Mouse (Mus musculus): ENCODE measurements around the gene Ppp3cb. TPM values are rescaled to one million over a fixed set of nuclear protein-coding genes. Genes with fewer than 3 reads are reported as not detected.
A peak's percentile ranks its signal among the peaks of the same experiment; 100 is the strongest.

The Ppp3cb gene
- polyA plus RNA-seq, 2 experiments, result 21.6 to 22.7 TPM

DNA sequence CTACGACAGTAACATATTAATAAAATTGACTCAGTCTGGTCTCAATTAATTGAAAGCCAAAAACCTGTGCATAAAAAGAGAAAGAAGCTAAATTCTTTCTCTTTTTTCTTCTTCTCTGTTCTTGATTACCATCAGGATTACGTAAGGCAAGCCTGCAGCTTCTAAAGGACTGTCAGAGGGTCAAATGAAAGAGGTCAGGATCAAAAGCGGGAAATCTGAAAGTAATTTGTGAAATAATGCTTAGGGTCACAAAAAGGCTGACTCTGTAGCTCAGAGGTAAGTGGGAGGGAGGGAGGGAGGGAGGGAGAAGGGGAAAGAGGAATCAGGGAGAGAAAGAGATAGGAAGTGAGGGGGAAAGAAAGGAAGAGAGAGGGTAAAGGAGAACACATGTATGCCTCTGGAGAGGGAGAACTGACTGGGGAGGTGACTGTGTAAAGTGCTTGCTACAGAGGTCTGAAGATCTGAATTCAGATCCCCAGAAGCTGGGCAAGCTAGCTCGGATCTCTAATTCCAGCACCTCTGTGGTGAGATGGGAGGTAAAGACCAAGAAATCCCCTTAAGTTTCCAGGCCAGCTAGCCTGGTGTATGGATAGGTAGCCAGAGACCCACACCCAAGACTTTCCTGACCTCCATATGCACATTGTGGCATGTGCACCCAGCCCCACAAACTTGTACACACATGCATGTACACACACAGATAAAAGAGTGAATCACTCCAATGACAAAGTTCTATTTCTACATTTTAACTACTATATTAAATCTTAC lies 68.9 kb downstream of the Ppp3cb start:
- H3K36me3 ChIP-seq (replicated peaks; ENCODE audit: control insufficient read depth, insufficient read depth, low read depth), result peaks cover 4% of the 10 kb centered on the region
- H3K4me3 ChIP-seq (ENCODE audit: insufficient read depth in 1 of 2, low read depth in 2 of 2, low read length in 2 of 2), result peak overlapping the region; percentile 5 to 21; a peak in 2 of 4 replicates
- DNase-seq (ENCODE audit: low read depth in 3 of 3, low spot score in 3 of 3), result no peak
- no peaks in the 10 kb centered on the region for H3K27me3 ChIP-seq (ENCODE audit: control insufficient read depth, insufficient read depth, low read length)
- no peak for ATAC-seq (ENCODE audit: insufficient read depth)
- H3K4me1 ChIP-seq (replicated peaks; ENCODE audit: control insufficient read depth in 2 of 2, insufficient read depth in 2 of 2, low read length in 1 of 2), result peaks cover 20 to 24% of the 10 kb centered on the region in 2 experiments
- TF ChIP-seq CTCF (IDR thresholded peaks at IDR 0.05; ENCODE audit: low read depth), result no peak
- no peak for TF ChIP-seq EP300 (IDR thresholded peaks at IDR 0.05; ENCODE audit: low read depth)
- H3K27ac ChIP-seq, result peak overlapping the region; percentile 12
- no peaks in the 10 kb centered on the region for H3K9me3 ChIP-seq (ENCODE audit: control insufficient read depth, low read length)
- peak overlapping the region; percentile 41 for H3K4me2 ChIP-seq (ENCODE audit: low read depth)
- WGBS (ENCODE audit: insufficient replicate concordance), result 65% methylated on average over 4 of the region's 4 CpGs
- H3K9ac ChIP-seq (replicated peaks), result peak overlapping the region; percentile 35; the same call in 1 of the 2 replicates

DNA sequence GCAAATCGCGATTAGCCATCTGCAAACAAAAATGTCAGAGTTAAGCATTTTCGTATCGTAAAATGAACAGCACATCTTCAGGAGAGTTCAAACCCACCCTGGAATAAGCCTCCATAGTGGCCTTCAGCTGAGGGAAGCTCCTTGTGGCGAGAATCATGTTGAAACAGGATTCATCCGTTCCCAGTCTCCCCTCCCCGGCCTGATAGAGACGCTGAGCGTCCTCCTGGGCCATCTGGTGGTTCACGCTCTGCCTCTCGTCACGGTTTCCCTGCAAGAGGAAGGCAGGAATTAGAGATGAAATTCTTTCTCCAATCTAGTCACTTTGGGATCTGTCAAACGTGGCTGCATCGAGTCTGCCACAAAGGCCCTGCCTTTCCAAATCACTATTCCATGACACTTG lies 86.2 kb downstream of the Ppp3cb start:
- Histone ChIP-seq H3K4me2 (ENCODE audit: low read depth) (no peak overlapping the region), H3K9me3 (ENCODE audit: control insufficient read depth, low read length) (no peaks in the 10 kb centered on the region), H3K4me3 (ENCODE audit: insufficient read depth in 1 of 2, low read depth in 2 of 2, low read length in 2 of 2) (no peak overlapping the region), H3K4me1 (replicated peaks; ENCODE audit: control insufficient read depth in 2 of 2, insufficient read depth in 2 of 2, low read length in 1 of 2) (no peaks in the 10 kb centered on the region), H3K9ac (replicated peaks) (no peak overlapping the region), H3K36me3 (replicated peaks; ENCODE audit: control insufficient read depth, insufficient read depth, low read depth) (peaks cover 85% of the 10 kb centered on the region), H3K27ac (no peak overlapping the region), H3K27me3 (ENCODE audit: control insufficient read depth, insufficient read depth, low read length) (no peaks in the 10 kb centered on the region)
- ATAC-seq (ENCODE audit: insufficient read depth) (no peak), DNase-seq (ENCODE audit: low read depth in 3 of 3, low spot score in 3 of 3) (no peak)
- 85% methylated on average over 14 of the region's 14 CpGs for WGBS (ENCODE audit: insufficient replicate concordance)
- TF ChIP-seq CTCF (IDR thresholded peaks at IDR 0.05; ENCODE audit: low read depth), result no peak
- no peak for TF ChIP-seq EP300 (IDR thresholded peaks at IDR 0.05; ENCODE audit: low read depth)

DNA sequence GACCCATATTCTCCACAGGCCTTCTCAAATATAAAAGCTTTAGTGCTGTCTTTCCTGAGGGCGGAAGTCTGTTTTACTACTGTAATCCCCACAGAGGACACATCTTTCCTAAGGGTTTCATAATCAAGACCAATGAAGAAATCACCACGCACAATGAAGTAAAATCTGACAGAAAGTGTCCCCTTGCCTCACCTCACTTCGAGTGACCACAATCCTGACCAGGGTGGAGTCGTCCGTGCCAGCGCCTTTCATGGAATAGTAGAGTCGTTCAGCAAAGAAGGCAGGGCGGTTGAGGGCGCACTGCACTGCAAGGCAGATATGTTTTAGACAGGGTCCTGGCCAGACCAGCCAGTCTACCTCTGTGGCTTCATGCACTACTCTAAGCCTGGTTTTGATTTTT lies 88.0 kb downstream of the Ppp3cb start:
- no peak overlapping the region for H3K9ac ChIP-seq (replicated peaks)
- no peaks in the 10 kb centered on the region for H3K9me3 ChIP-seq (ENCODE audit: control insufficient read depth, low read length)
- WGBS (ENCODE audit: insufficient replicate concordance), result 88% methylated on average over 9 of the region's 9 CpGs
- H3K36me3 ChIP-seq (replicated peaks; ENCODE audit: control insufficient read depth, insufficient read depth, low read depth), result peaks cover 71% of the 10 kb centered on the region
- DNase-seq (ENCODE audit: low read depth in 3 of 3, low spot score in 3 of 3), result no peak
- H3K4me1 ChIP-seq (replicated peaks; ENCODE audit: control insufficient read depth in 2 of 2, insufficient read depth in 2 of 2, low read length in 1 of 2), result no peaks in the 10 kb centered on the region
- TF ChIP-seq EP300 (IDR thresholded peaks at IDR 0.05; ENCODE audit: low read depth) (no peak), CTCF (IDR thresholded peaks at IDR 0.05; ENCODE audit: low read depth) (no peak)
- H3K4me3 ChIP-seq (ENCODE audit: insufficient read depth in 1 of 2, low read depth in 2 of 2, low read length in 2 of 2), result no peak overlapping the region
- H3K27me3 ChIP-seq (ENCODE audit: control insufficient read depth, insufficient read depth, low read length), result no peaks in the 10 kb centered on the region
- no peak for ATAC-seq (ENCODE audit: insufficient read depth)
- no peak overlapping the region for H3K27ac ChIP-seq
- no peak overlapping the region for H3K4me2 ChIP-seq (ENCODE audit: low read depth)

DNA sequence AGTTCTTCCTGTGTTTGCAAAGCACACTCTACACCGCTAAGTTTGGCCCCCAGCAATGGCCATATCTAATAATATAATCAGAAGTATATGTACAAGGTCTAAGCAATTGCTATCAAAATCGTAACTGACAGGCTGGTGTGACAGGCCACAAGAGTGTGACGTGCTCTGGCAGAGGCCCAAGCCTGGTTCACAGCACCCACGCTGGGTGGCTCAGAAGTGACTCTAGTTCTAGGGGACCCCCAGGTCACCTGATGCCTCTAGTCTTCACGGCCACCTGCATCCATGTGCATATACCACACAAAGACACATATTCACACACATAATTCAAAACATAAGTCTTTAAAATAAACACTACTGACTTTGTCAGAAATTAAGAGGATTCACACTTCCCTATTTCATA lies 93.4 kb downstream of the Ppp3cb start:
- ATAC-seq (ENCODE audit: insufficient read depth), result no peak
- no peak overlapping the region for H3K4me3 ChIP-seq (ENCODE audit: insufficient read depth in 1 of 2, low read depth in 2 of 2, low read length in 2 of 2)
- H3K27me3 ChIP-seq (ENCODE audit: control insufficient read depth, insufficient read depth, low read length), result no peaks in the 10 kb centered on the region
- DNase-seq (ENCODE audit: low read depth in 3 of 3, low spot score in 3 of 3), result no peak
- 78% methylated on average over 5 of the region's 5 CpGs for WGBS (ENCODE audit: insufficient replicate concordance)
- no peak overlapping the region for H3K27ac ChIP-seq
- no peak for TF ChIP-seq CTCF (IDR thresholded peaks at IDR 0.05; ENCODE audit: low read depth)
- no peak for TF ChIP-seq EP300 (IDR thresholded peaks at IDR 0.05; ENCODE audit: low read depth)
- no peaks in the 10 kb centered on the region for H3K9me3 ChIP-seq (ENCODE audit: control insufficient read depth, low read length)
- H3K36me3 ChIP-seq (replicated peaks; ENCODE audit: control insufficient read depth, insufficient read depth, low read depth), result peaks cover 20% of the 10 kb centered on the region
- H3K4me2 ChIP-seq (ENCODE audit: low read depth), result no peak overlapping the region
- no peak overlapping the region for H3K9ac ChIP-seq (replicated peaks)
- H3K4me1 ChIP-seq (replicated peaks; ENCODE audit: control insufficient read depth in 2 of 2, insufficient read depth in 2 of 2, low read length in 1 of 2), result peaks cover 2 to 8% of the 10 kb centered on the region in 2 experiments; a peak in 3 of 4 replicates

DNA sequence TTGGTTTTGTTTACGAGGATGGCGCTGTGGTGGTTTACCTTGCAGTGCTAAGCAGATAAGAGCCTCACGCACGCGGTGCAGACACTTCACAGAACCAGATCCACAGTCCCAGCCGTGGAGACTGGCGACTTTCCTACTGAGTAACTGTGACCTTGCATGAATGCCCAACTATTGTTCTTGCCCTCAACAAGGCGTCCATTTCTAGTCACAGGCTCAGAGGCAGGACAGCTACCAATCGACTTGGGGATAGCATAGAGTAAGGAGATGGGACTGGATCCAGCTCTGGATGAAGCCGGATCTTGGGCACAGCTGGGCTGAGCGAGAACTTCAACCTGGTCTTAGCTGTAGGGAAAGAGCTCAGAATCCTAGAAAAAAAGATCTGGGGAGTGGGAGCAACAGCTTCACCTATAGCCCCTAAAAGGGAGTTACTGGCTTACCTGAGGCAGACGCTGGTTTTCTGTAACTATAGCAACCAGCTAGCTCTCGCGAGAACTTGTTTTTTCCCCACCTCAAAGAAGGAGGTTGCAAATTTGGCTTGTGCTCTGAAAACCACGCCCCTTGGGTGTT lies 94.5 kb downstream of the Ppp3cb start, which contains the start of gene Cfap70:
Cfap70 (minus strand) TSS at position 462 of the 567 bp plus-strand sequence.
- 2% methylated on average over 15 of the region's 15 CpGs for WGBS (ENCODE audit: insufficient replicate concordance)
- peak within 1 kb of the TSS; percentile 47 for H3K9ac ChIP-seq (replicated peaks)
- ATAC-seq (ENCODE audit: insufficient read depth) (peak; percentile 78), DNase-seq (ENCODE audit: low read depth in 3 of 3, low spot score in 3 of 3) (peak; percentile 69 to 73 (median 72))
- peaks cover 2 to 8% of the 10 kb centered on the region in 2 experiments; a peak in 3 of 4 replicates for H3K4me1 ChIP-seq (replicated peaks; ENCODE audit: control insufficient read depth in 2 of 2, insufficient read depth in 2 of 2, low read length in 1 of 2)
- no peaks in the 10 kb centered on the region for H3K27me3 ChIP-seq (ENCODE audit: control insufficient read depth, insufficient read depth, low read length)
- no peaks in the 10 kb centered on the region for H3K9me3 ChIP-seq (ENCODE audit: control insufficient read depth, low read length)
- peak within 1 kb of the TSS; percentile 53 to 66 for H3K4me3 ChIP-seq (ENCODE audit: insufficient read depth in 1 of 2, low read depth in 2 of 2, low read length in 2 of 2)
- peak within 1 kb of the TSS; percentile 82 for H3K4me2 ChIP-seq (ENCODE audit: low read depth)
- TF ChIP-seq CTCF (IDR thresholded peaks at IDR 0.05; ENCODE audit: low read depth), result no peak
- TF ChIP-seq EP300 (IDR thresholded peaks at IDR 0.05; ENCODE audit: low read depth), result no peak
- H3K36me3 ChIP-seq (replicated peaks; ENCODE audit: control insufficient read depth, insufficient read depth, low read depth), result peaks cover 14% of the 10 kb centered on the region
- no peak within 1 kb of the TSS for H3K27ac ChIP-seq

All from liver, embryonic 14.5 days (tissue).